Mouse (Mus musculus) MEL-GATA-1-ER (cell line): ENCODE measurements at regions not wholly inside any gene's neighbourhood (a gene's known extent, or its start where the extent isn't known, plus 50 kb on each side); places are given as distances from the start of the nearest gene placed in this dataset.

Experiments
- DNase-seq: peaks from one replicate; pipeline ENCODE4 v3.0.0-alpha.2; 2012; ENCODE audit warnings: low read depth; ENCODE audit errors: extremely low read depth

GRCm38 (mm10) chr9:90683319-90683718 lies 412.7 kb upstream of the Tbc1d2b start:
- DNase-seq = no peak

- no peak for DNase-seq
These were observed 419.5 kb upstream of the Tbc1d2b start for GRCm38 (mm10) chr9:90690066-90690465.

DNA sequence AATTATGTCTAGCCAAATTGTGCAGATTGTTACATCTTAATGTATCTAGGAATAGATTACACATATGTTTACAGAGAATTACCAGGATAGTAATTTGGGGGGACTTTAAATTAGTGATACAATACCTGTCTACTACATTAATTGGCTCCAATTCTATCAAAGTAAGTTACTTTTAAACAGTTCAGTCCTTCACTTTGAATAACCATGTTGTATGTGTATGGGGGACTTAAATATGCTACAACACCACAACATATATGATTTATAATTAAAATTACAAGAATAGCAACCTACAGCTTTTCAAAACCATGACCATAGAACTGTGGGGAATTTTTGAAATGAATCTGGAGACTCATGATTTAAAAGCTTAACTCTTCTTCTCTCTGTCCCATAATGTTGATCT lies 420.5 kb upstream of the Tbc1d2b start:
- DNase-seq = no peak

GRCm38 (mm10) chr9:90691676-90692661 lies 421.4 kb upstream of the Tbc1d2b start:
- DNase-seq = no peak

DNA sequence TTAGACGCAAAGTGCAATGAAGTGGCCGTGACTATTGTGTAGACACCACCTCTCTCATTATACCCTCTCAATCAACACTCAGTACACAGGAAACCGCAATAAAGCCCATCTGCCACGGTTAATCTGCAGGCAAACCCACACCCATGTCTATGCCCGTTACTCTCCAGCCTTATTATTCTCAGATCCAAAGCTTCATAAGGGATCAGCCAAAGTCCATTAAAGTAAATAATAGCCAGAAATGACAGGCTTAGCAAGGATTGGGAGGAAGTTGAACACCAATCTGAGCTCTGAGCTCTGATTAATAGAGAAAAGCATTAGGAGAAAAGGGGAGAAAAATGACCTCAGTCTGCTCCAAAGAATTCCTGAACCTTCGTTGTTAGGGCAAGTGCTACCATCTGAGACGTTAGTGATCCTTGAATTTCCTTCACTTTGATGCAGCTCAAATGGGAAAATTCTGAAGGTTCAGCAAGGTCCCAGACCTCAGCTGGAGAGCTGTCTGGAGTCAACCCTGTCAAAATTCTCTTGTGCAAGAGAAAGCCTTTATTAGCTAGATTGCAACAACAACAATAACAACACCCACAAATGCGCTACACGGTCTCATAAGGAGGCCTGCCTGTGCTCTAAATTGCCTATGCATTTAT lies 422.5 kb upstream of the Tbc1d2b start:
- no peak for DNase-seq

DNA sequence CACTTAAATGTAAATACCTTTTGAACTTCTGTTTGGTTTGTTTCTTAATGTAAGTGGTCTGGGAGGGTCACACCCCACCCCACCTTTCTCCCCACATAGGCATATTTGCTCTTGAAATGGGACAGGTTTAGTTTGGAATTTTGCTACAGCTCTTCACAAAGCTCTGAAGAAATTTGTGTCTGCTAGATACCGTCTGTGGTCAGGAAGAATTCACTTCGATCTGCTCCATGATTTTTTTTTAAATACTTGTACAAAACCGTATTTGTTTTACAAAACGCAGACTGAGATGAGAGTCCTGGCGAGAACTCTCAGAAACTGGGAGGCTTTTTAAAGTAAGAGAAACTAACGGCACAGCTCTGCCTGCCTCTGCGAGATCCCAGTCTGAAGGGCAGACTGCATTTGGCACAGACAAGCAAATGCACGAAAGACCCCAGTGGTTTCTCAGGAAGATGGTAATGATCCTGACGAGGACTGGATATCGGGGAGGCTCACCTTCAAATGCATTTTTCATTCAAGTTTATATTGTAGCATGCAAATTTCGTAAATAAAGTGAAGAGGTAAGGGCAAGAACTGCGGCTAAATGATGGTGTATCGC lies 423.5 kb upstream of the Tbc1d2b start:
- no peak for DNase-seq

GRCm38 (mm10) chr9:90695693-90696092 lies 425.1 kb upstream of the Tbc1d2b start:
- DNase-seq = no peak

DNA sequence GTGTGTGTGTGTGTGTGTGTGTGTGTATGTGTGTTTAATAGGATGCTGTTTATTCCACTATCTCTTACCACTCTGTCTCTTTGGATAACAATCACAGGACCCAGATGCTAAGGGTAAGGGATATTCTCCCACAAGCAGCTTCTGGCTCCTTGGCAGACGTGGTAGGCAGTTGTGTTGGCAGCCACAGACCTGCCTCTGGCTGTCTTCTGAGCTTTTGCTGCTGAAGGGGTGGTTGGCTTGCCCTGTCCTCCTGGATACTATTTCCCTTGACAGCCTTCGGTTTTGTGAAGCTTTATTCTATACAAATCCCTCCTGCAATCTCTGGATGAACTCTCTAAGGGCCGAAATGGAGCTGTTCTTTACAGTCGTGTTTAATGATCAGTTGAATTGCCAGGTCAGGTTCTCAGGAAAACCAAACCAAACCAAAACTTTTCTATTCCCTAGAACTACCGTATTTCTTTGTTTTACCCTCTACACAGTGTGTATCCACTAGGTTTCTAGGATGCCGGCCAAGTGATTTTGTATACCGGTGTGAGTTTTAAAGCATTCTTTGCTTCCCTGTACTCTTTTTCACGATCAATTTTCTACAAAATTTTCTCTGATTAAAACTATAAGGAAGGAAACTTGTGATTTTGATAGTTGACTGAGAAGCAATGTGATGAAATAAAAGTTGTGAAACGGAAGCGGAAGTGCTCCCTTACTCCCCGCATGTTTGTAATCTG lies 426.8 kb upstream of the Tbc1d2b start:
- no peak for DNase-seq

DNA sequence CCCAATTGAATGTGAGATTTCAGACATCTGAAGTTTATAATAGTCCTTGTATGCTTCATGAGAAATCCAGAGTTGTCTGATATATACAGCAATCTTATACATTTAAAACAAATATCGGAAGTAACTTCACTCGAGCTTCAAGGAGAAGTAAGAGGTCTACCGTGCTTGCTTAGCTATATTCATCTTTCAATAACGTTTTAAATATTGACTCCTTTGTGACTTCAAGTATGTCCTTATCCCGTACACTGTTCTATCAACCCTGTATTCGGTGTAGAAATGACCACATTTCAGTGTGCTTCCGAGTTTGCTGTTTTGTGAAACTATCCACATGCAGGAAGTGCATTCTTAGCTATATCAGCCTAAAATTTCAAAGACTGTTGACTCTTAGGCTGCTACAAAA lies 427.8 kb upstream of the Tbc1d2b start:
- DNase-seq = no peak

- DNase-seq = peak; percentile 43
These were observed 428.5 kb upstream of the Tbc1d2b start for GRCm38 (mm10) chr9:90699064-90699463.

DNA sequence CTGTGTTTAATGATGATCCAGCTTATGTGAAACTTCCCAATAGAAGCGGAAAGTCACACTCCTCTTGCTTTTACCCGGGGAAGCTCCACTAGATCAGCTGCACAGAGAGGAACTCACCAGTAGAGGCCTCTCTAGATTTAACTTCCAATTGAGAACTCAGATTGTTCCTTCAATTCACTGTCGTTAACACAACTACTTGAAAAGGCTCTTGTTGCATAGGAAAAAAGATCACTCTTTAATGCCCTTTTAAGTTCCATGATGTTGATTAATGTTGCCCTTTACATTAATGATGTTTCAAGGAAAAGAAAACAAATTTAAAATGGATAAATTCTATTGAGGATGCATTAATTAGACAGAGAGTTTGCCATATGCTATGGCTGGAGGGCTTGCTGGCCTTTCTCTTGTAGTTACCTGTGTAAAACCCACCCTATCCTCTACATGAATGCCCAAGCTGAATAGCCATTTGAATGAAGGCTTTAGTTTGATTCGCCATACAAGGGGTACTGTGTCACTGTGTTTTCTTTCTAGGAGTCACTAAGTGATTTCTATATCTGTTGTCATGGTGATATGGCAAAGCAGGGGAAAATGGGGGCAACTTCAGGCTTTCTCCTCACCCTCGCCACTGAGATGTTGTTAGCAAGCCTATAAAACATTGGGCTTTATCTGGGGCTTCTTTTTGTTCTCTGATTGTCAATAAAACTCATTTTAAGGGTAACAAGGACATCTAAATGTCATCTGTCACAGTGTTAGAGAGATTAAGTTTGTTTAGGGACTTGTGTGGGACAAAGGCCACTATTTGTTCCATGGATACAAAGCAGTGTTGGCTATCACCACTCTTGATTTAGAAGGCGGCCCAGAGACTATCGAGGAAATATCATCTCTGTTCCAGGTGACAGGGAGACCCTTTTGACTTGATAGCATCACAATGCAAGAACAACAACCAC lies 429.9 kb upstream of the Tbc1d2b start:
- peak; percentile 27 for DNase-seq

- DNase-seq = no peak
These were observed 430.7 kb upstream of the Tbc1d2b start for GRCm38 (mm10) chr9:90701180-90701765.

DNA sequence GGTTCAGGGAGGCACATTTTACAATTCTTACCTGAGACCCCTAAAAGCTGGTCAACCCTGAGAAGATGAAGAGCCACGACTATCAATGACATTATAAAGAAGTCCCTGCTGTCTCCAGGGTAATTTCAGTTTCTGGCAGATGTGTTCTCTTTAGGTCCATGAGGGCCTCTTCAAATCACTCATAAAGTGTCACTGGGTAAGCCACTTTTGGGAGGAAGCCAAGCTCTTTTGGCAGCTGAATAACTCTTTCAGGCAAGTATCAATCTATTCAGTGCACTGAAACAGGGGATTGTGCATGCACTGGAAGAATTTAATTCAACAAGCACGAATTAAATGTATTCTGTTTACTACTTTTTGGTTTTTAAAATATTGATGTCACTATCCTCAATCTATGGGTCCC lies 443.1 kb upstream of the Tbc1d2b start:
- no peak for DNase-seq

- DNase-seq = no peak
These were observed 460.8 kb upstream of the Tbc1d2b start for GRCm38 (mm10) chr9:90731450-90731849.

GRCm38 (mm10) chr9:90757175-90757574 lies 486.6 kb upstream of the Tbc1d2b start:
- DNase-seq = no peak

GRCm38 (mm10) chr9:90774296-90774695 lies 503.7 kb upstream of the Tbc1d2b start:
- DNase-seq = no peak

DNA sequence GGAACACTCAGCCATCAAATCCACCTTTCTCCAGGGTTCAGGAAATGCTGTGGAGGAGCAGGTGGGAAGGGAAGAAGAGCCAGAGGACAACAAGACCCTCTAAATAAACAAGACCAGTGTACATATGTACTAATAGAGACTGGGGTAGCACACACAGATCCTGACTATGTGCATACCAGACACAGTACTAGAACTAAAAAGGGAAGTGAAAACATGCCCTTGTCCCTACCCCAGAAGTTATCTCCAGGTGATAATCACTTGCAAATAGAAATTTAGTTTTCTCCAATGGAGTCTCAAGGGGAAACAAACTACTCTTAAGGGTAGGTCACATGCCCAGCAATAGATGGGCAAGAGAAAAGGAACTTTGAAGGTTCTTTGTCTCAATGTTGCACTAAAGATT lies 518.9 kb upstream of the Tbc1d2b start:
- DNase-seq = no peak

- DNase-seq = no peak
These were observed 521.3 kb upstream of the Tbc1d2b start for GRCm38 (mm10) chr9:90791871-90792270.

GRCm38 (mm10) chr9:90816844-90817243 lies 545.4 kb upstream of the Zic4 start:
- DNase-seq = no peak
